Mouse (Mus musculus): ENCODE measurements around the gene Gnpda2.

The Gnpda2 gene

GRCm38 (mm10) chr5:69591640-69592461, at the start of gene Gnpda2:
Gnpda2 (minus strand) TSS chr5:69592340.
- DNase-seq = peak; percentile 86

- no peak for DNase-seq
These were observed 42.6 kb upstream of the Gnpda2 start for GRCm38 (mm10) chr5:69634766-69635165.

- no peak for DNase-seq
These were observed 28.8 kb upstream of the Gnpda2 start for GRCm38 (mm10) chr5:69620899-69621298.

- no peak for DNase-seq
These were observed 21.2 kb upstream of the Gnpda2 start for GRCm38 (mm10) chr5:69613209-69613796.

- DNase-seq = no peak
These were observed 8.9 kb upstream of the Gnpda2 start for GRCm38 (mm10) chr5:69601027-69601426.

GRCm38 (mm10) chr5:69557404-69557935, 34.7 kb downstream of the Gnpda2 start:
- no peak for DNase-seq

GRCm38 (mm10) chr5:69556628-69557403, 35.3 kb downstream of the Gnpda2 start, which contains the start of gene Guf1:
Guf1 (plus strand) TSS chr5:69556923.
- peak; percentile 95 for DNase-seq

- no peak for DNase-seq
These were observed 49.7 kb downstream of the Gnpda2 start, which contains the start of gene Yipf7 for GRCm38 (mm10) chr5:69542489-69542888. Yipf7 (minus strand) TSS chr5:69542648.

- no peak for DNase-seq
These were observed 50.5 kb downstream of the Gnpda2 start for GRCm38 (mm10) chr5:69541680-69542079.

GRCm38 (mm10) chr5:69523944-69524343, 68.2 kb downstream of the Gnpda2 start:
- no peak for DNase-seq

Measured in right cerebral cortex, postnatal 14 days (tissue).